Mouse (Mus musculus): ENCODE data around the gene Gpc6. TPM values are rescaled to one million over a fixed set of nuclear protein-coding genes. Genes with fewer than 3 reads are reported as not detected.

Gpc6 gene
- polyA plus RNA-seq, 2 experiments = 26.1 to 39.5 TPM

DNA sequence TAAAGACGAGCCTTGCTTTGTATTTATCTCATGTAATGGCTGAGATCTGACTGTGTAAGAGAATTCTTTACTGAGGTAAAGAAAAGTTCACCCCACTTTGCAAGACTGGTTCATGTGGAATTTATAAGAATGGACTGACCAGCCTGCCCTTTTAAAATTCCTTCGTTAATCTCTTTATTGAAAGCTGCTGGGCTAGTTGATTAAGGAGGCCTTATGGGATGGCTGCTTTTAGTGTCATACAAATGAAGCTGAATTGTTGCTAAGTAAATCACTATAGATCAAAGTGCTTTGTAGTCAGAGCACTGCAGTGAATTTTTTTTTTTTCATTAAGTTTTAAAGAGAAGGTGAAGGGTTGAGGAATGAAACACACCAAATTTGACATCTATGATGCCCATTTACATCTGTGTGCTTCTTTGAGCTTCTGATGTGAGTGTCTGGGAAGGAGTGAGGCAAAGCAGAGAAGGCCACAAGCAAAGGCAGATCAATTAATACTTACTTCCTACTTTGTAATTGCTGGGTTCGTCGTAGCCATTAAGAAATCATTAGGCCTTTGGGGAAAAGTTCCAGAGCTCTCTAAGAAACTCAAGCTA, 90.3 kb downstream of the Gpc6 start:
- no peak overlapping the region; the same call in 1 of the 2 replicates for H3K27ac ChIP-seq (replicated peaks; ENCODE audit: low read depth, low read length)
- 14% methylated on average over 4 of the region's 4 CpGs for WGBS
- H3K36me3 ChIP-seq (ENCODE audit: control insufficient read depth, insufficient read depth, low read length) = no peaks in the 10 kb centered on the region
- peaks cover 15% of the 10 kb centered on the region for H3K4me1 ChIP-seq (ENCODE audit: control insufficient read depth, insufficient read depth, low read length)
- ATAC-seq (ENCODE audit: low FRiP score, low read depth) (no peak), DNase-seq (ENCODE audit: low spot score) (no peak)
- H3K9me3 ChIP-seq (ENCODE audit: control insufficient read depth, low read length) = no peaks in the 10 kb centered on the region
- TF ChIP-seq POLR2A (IDR thresholded peaks at IDR 0.05; ENCODE audit: borderline replicate concordance, extremely low read depth, insufficient read depth, insufficient read length) = no peak
- no peak overlapping the region for H3K9ac ChIP-seq (ENCODE audit: low read depth, low read length, severe bottlenecking)
- H3K27me3 ChIP-seq (ENCODE audit: control insufficient read depth, insufficient read depth, low read length) = no peaks in the 10 kb centered on the region
- no peak overlapping the region for H3K4me2 ChIP-seq (replicated peaks; ENCODE audit: low read depth, low read length, severe bottlenecking)
- H3K4me3 ChIP-seq (replicated peaks; ENCODE audit: low read length) = no peak overlapping the region

DNA sequence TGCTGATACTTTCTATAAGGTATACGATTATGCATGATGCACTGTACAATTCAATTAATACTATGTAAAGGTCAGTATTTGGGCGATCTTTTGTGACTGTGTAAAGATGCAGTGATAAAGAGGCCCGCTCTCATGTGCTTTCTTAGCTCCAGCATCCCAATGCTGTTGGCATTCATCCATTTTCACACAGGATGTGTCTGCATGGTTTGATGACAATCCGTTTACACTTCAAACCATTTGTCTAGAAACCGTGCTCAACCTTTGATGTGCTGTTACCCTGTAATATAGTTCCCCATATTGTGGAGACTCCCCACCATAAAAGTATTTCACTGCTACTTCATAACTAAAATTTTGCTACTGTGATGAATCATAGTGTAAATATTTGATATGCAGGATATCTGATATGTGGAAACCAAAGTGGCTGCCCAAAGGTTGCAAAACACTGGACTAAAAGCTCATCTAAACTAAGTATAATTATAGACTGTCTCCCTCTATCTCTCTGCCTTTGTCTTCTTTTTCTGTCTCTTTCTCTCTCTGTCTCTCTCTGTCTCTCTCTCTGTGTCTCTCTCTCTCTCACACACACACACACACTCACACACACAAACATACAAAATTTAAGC, 97.2 kb downstream of the Gpc6 start:
- Histone ChIP-seq H3K4me2 (replicated peaks; ENCODE audit: low read depth, low read length, severe bottlenecking) (no peak overlapping the region), H3K9me3 (ENCODE audit: control insufficient read depth, low read length) (no peaks in the 10 kb centered on the region), H3K9ac (ENCODE audit: low read depth, low read length, severe bottlenecking) (no peak overlapping the region), H3K27me3 (ENCODE audit: control insufficient read depth, insufficient read depth, low read length) (no peaks in the 10 kb centered on the region), H3K4me3 (replicated peaks; ENCODE audit: low read length) (no peak overlapping the region), H3K36me3 (ENCODE audit: control insufficient read depth, insufficient read depth, low read length) (no peaks in the 10 kb centered on the region), H3K4me1 (ENCODE audit: control insufficient read depth, insufficient read depth, low read length) (peaks cover 9% of the 10 kb centered on the region), H3K27ac (replicated peaks; ENCODE audit: low read depth, low read length) (no peak overlapping the region)
- ATAC-seq (ENCODE audit: low FRiP score, low read depth) = no peak
- WGBS = 83% methylated on average over 5 of the region's 5 CpGs
- no peak for DNase-seq (ENCODE audit: low spot score)
- TF ChIP-seq POLR2A (IDR thresholded peaks at IDR 0.05; ENCODE audit: borderline replicate concordance, extremely low read depth, insufficient read depth, insufficient read length) = no peak

GRCm38 (mm10) chr14:117034146-117034545, 109.0 kb downstream of the Gpc6 start:
- Histone ChIP-seq H3K4me2 (replicated peaks; ENCODE audit: low read depth, low read length, severe bottlenecking) (no peak overlapping the region), H3K27ac (replicated peaks; ENCODE audit: low read depth, low read length) (no peak overlapping the region), H3K4me3 (replicated peaks; ENCODE audit: low read length) (no peak overlapping the region), H3K36me3 (ENCODE audit: control insufficient read depth, insufficient read depth, low read length) (no peaks in the 10 kb centered on the region), H3K9me3 (ENCODE audit: control insufficient read depth, low read length) (no peaks in the 10 kb centered on the region), H3K4me1 (ENCODE audit: control insufficient read depth, insufficient read depth, low read length) (no peaks in the 10 kb centered on the region), H3K9ac (ENCODE audit: low read depth, low read length, severe bottlenecking) (no peak overlapping the region), H3K27me3 (ENCODE audit: control insufficient read depth, insufficient read depth, low read length) (no peaks in the 10 kb centered on the region)
- WGBS = 90% methylated on average over 4 of the region's 4 CpGs
- no peak for DNase-seq (ENCODE audit: low spot score)
- no peak for TF ChIP-seq POLR2A (IDR thresholded peaks at IDR 0.05; ENCODE audit: borderline replicate concordance, extremely low read depth, insufficient read depth, insufficient read length)
- no peak for ATAC-seq (ENCODE audit: low FRiP score, low read depth)

- Histone ChIP-seq H3K36me3 (ENCODE audit: control insufficient read depth, insufficient read depth, low read length) (no peaks in the 10 kb centered on the region), H3K27me3 (ENCODE audit: control insufficient read depth, insufficient read depth, low read length) (no peaks in the 10 kb centered on the region), H3K9ac (ENCODE audit: low read depth, low read length, severe bottlenecking) (no peak overlapping the region), H3K27ac (replicated peaks; ENCODE audit: low read depth, low read length) (no peak overlapping the region), H3K9me3 (ENCODE audit: control insufficient read depth, low read length) (no peaks in the 10 kb centered on the region), H3K4me1 (ENCODE audit: control insufficient read depth, insufficient read depth, low read length) (no peaks in the 10 kb centered on the region), H3K4me3 (replicated peaks; ENCODE audit: low read length) (no peak overlapping the region), H3K4me2 (replicated peaks; ENCODE audit: low read depth, low read length, severe bottlenecking) (no peak overlapping the region)
- ATAC-seq (ENCODE audit: low FRiP score, low read depth) (no peak), DNase-seq (ENCODE audit: low spot score) (peak; percentile 9)
- 73% methylated on average over 5 of the region's 5 CpGs for WGBS
- no peak for TF ChIP-seq POLR2A (IDR thresholded peaks at IDR 0.05; ENCODE audit: borderline replicate concordance, extremely low read depth, insufficient read depth, insufficient read length)
These were observed 115.9 kb downstream of the Gpc6 start for GRCm38 (mm10) chr14:117041017-117041416.

DNA sequence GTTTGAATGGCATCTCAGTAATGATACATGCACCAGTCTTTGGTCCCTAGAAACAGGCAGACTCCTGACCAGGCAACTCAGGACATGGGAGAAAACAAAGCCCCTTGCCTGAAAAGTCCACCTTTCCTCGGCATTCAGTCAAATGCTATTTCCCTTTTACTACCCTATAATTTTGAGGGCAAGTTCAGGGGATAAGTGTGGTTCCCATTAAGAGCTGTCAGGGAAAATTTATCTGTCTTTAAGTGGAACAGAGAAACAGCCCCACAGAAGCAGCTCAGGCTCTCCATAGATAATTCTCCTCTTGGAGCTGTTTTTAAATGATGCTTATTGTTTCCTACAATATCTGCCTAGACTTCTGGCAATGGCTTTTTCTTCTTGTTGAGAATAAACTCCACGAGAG, 123.8 kb downstream of the Gpc6 start:
- H3K4me3 ChIP-seq (replicated peaks; ENCODE audit: low read length) = no peak overlapping the region
- ATAC-seq (ENCODE audit: low FRiP score, low read depth) (no peak), DNase-seq (ENCODE audit: low spot score) (no peak)
- H3K4me2 ChIP-seq (replicated peaks; ENCODE audit: low read depth, low read length, severe bottlenecking) = no peak overlapping the region
- no peaks in the 10 kb centered on the region for H3K9me3 ChIP-seq (ENCODE audit: control insufficient read depth, low read length)
- H3K27ac ChIP-seq (replicated peaks; ENCODE audit: low read depth, low read length) = no peak overlapping the region
- TF ChIP-seq POLR2A (IDR thresholded peaks at IDR 0.05; ENCODE audit: borderline replicate concordance, extremely low read depth, insufficient read depth, insufficient read length) = no peak
- no peaks in the 10 kb centered on the region for H3K4me1 ChIP-seq (ENCODE audit: control insufficient read depth, insufficient read depth, low read length)
- no peaks in the 10 kb centered on the region for H3K27me3 ChIP-seq (ENCODE audit: control insufficient read depth, insufficient read depth, low read length)
- no peaks in the 10 kb centered on the region for H3K36me3 ChIP-seq (ENCODE audit: control insufficient read depth, insufficient read depth, low read length)
- no peak overlapping the region for H3K9ac ChIP-seq (ENCODE audit: low read depth, low read length, severe bottlenecking)
- WGBS = 26% methylated on average over 2 of the region's 2 CpGs

Measured in limb, embryonic 14.5 days (tissue).